Mouse (Mus musculus) heart, embryonic 11.5 days (tissue): ENCODE data around the gene Lcn2. TPM values are rescaled to one million over a fixed set of nuclear protein-coding genes. Genes with fewer than 3 reads are reported as not detected.
"Not testable (repeated sequence)": the region's sequence is repeated elsewhere in the genome, so short reads cannot be mapped to it uniquely, and the experiment has no call there.

ENCODE experiments used
- ATAC-seq: fragments of 200-750 bp; cut with Nextera tagmentation; replicated peaks from 2 replicates; pipeline ENCODE4 v1.8.0; 2017; ENCODE audit warnings: moderate library complexity; ENCODE audit not compliant: insufficient number of reproducible peaks, low FRiP score, low TSS enrichment
- H3K27ac ChIP-seq: fragments of 300-500 bp; sonication (generic); 2 replicates; pipeline ENCODE4 v1.5.1; 2014; ENCODE audit warnings: mild to moderate bottlenecking, low read depth, low read length
- H3K27me3 ChIP-seq: fragments of 300-500 bp; sonication (generic); 2 replicates; pipeline ENCODE4 v1.6.1; 2014; ENCODE audit warnings: mild to moderate bottlenecking, low read length, mixed read lengths; ENCODE audit not compliant: control insufficient read depth, insufficient read depth
- H3K36me3 ChIP-seq: fragments of 300-500 bp; sonication (generic); 2 replicates; pipeline ENCODE4 v1.6.1; 2014; ENCODE audit warnings: mild to moderate bottlenecking, low read length, moderate library complexity, mixed read lengths; ENCODE audit not compliant: control insufficient read depth, insufficient read depth
- H3K4me1 ChIP-seq: fragments of 300-500 bp; sonication (generic); 2 replicates; pipeline ENCODE4 v1.6.1; 2014; ENCODE audit warnings: low read length; ENCODE audit not compliant: control insufficient read depth, insufficient read depth
- H3K4me2 ChIP-seq: fragments of 300-500 bp; sonication (generic); 2 replicates; pipeline ENCODE4 v1.6.1; 2014; ENCODE audit warnings: mild to moderate bottlenecking, moderate library complexity
- H3K4me3 ChIP-seq: fragments of 300-500 bp; sonication (generic); 2 replicates; pipeline ENCODE4 v1.5.1; 2014; ENCODE audit warnings: low read depth, low read length
- H3K9ac ChIP-seq: fragments of 300-500 bp; sonication (generic); 2 replicates; pipeline ENCODE4 v1.6.1; 2014; ENCODE audit warnings: mild to moderate bottlenecking, low read depth, low read length, moderate library complexity
- H3K9me3 ChIP-seq: fragments of 300-500 bp; sonication (generic); replicated peaks from 2 replicates; pipeline ENCODE4 v1.6.1; 2016; ENCODE audit warnings: low read length; ENCODE audit not compliant: control insufficient read depth
- WGBS: fragments of 180-500 bp; shearing (Covaris S2); extraction: QIAGEN DNeasy Blood & Tissue Kit; methylation state at CpG from one replicate; pipeline ENCODE4 v1.1.7; 2014; ENCODE audit not compliant: insufficient replicate concordance; 5-methylcytosine and 5-hydroxymethylcytosine counted together
- polyA plus RNA-seq: library from polyadenylated mRNA; unstranded; fragments of >200 nt; fragmentation: Nextera tagmentation; extraction: Ambion mirVana; gene quantifications from 2 replicates; pipeline ENCODE4 v1.2.1, GENCODE M21; 2014

Lcn2 gene
- polyA plus RNA-seq, 1 experiment from 2014 or later = 1.1 TPM

DNA sequence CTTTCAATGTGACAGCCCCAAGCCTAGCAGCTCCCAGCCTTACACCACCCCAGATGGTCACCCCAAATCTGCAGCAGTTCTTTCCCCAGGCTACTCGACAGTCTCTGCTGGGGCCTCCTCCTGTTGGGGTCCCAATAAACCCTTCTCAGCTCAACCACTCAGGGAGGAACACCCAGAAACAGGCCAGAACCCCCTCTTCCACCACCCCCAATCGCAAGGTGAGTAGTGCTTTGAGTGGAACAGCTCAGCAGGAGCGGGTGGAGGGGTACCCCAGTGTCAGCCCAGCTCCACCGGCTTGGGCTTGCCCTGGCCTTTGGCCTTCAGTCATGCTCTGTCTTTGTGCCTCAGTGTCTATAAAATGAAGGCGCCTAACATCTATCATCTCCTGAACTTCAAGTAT, 20.7 kb downstream of the Lcn2 start:
- no peak overlapping the region for H3K4me2 ChIP-seq
- H3K4me3 ChIP-seq = no peak overlapping the region
- H3K4me1 ChIP-seq = peaks cover 6% of the 10 kb centered on the region; the same call in 1 of the 2 replicates
- ATAC-seq = no peak
- H3K9me3 ChIP-seq = no peaks in the 10 kb centered on the region
- no peak overlapping the region for H3K27ac ChIP-seq
- WGBS = 98% methylated on average over 5 of the region's 5 CpGs
- H3K9ac ChIP-seq = no peak overlapping the region
- H3K27me3 ChIP-seq = no peaks in the 10 kb centered on the region
- H3K36me3 ChIP-seq = peaks cover 36% of the 10 kb centered on the region

DNA sequence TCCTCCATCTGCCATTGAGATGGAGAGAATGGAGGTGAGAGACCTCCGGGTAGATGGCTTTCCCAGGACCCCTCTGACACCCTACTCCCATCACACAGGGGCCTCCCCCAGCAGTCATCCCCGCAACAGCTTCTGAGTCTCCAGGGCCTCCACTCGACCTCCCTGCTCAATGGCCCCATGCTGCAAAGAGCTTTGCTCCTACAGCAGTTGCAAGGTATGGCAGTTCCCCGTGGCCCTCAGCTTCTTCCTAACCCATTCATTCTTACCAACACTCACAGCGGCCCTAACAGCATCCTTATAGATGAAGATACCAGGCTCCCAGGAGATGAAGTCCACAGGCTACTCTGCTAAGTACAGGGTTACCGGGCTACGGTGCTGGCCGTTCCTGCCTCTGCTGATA, 23.9 kb downstream of the Lcn2 start:
- peaks cover 6% of the 10 kb centered on the region; the same call in 1 of the 2 replicates for H3K4me1 ChIP-seq
- H3K4me3 ChIP-seq = peak overlapping the region; percentile 87; the same call in 1 of the 2 replicates
- no peak overlapping the region for H3K27ac ChIP-seq
- WGBS = 73% methylated on average over 8 of the region's 8 CpGs
- no peaks in the 10 kb centered on the region for H3K27me3 ChIP-seq
- H3K9me3 ChIP-seq = no peaks in the 10 kb centered on the region
- no peak for ATAC-seq
- peaks cover 14% of the 10 kb centered on the region for H3K36me3 ChIP-seq
- peak overlapping the region; percentile 87 for H3K4me2 ChIP-seq
- no peak overlapping the region; the same call in 1 of the 2 replicates for H3K9ac ChIP-seq

- WGBS = 8% methylated on average over 19 of the region's 19 CpGs
- peaks cover 6% of the 10 kb centered on the region; the same call in 1 of the 2 replicates for H3K4me1 ChIP-seq
- peak overlapping the region; percentile 87 for H3K4me2 ChIP-seq
- H3K9me3 ChIP-seq = no peaks in the 10 kb centered on the region
- ATAC-seq = peak; percentile 26; the same call in 1 of the 2 replicates
- H3K4me3 ChIP-seq = peak overlapping the region; percentile 87
- no peaks in the 10 kb centered on the region for H3K27me3 ChIP-seq
- peak overlapping the region; percentile 92 for H3K27ac ChIP-seq
- peak overlapping the region; percentile 88 for H3K9ac ChIP-seq
- H3K36me3 ChIP-seq = peaks cover 13% of the 10 kb centered on the region
Observed at GRCm38 (mm10) chr2:32363376-32364106, 24.5 kb downstream of the Lcn2 start.

GRCm38 (mm10) chr2:32362817-32363340, 25.2 kb downstream of the Lcn2 start:
- Histone ChIP-seq H3K4me1 (peaks cover 6% of the 10 kb centered on the region; the same call in 1 of the 2 replicates), H3K27me3 (no peaks in the 10 kb centered on the region), H3K4me2 (peak overlapping the region; percentile 87), H3K9me3 (no peaks in the 10 kb centered on the region), H3K9ac (peak overlapping the region; percentile 88), H3K36me3 (peaks cover 9% of the 10 kb centered on the region), H3K4me3 (peak overlapping the region; percentile 87), H3K27ac (peak overlapping the region; percentile 92)
- under 1% methylated on average over 53 of the region's 53 CpGs for WGBS
- peak; percentile 72 for ATAC-seq

DNA sequence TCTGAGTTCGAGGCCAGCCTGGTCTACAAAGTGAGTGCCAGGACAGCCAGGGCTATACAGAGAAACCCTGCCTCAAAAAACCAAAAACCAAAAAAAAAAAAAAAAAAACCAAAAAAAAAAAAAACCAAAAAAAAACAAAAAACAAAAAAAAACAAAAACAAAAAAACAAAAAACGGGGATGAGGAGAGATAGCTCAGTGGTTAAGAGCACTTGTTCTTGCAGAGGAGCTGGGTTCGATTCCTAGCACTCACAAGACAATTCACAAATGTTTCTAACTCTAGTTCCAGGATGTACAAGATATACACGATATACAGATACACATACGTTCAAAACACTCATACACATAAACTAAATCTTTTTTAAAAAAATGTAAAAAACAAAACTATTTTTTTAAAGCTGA, 25.8 kb downstream of the Lcn2 start:
- Histone ChIP-seq H3K4me2 (peak overlapping the region; percentile 87), H3K9ac (peak overlapping the region; percentile 88; the same call in 1 of the 2 replicates), H3K4me3 (peak overlapping the region; percentile 87)
- not testable (repeated sequence) for H3K36me3 ChIP-seq, H3K27ac ChIP-seq, H3K9me3 ChIP-seq, H3K4me1 ChIP-seq, H3K27me3 ChIP-seq, ATAC-seq
- 37% methylated on average over 5 of the region's 5 CpGs for WGBS

DNA sequence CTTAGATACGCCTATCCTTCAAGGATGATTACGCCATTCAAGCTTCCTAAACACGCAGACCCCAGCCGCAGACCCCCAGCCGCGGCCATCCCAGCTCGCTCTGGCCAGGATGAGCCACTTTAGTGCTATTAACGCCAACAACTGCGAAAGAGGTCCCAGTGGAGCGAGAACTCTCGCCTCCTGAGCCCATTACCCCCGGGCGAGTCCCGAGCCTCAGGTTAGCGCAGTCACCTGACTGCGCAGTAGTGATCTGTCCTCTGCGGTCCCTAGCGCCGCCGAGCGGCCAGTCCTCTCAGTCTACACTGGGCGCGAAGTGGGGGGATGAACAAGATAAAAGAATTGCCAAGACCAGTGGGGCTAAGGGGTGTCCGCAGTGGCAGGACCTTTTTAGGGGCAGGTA, 26.6 kb downstream of the Lcn2 start:
- Histone ChIP-seq H3K4me2 (peak overlapping the region; percentile 79), H3K27me3 (no peaks in the 10 kb centered on the region), H3K27ac (no peak overlapping the region), H3K9ac (peak overlapping the region; percentile 44; the same call in 1 of the 2 replicates), H3K36me3 (peaks cover 2% of the 10 kb centered on the region; the same call in 1 of the 2 replicates), H3K9me3 (no peaks in the 10 kb centered on the region), H3K4me3 (peak overlapping the region; percentile 43), H3K4me1 (peaks cover 6% of the 10 kb centered on the region; the same call in 1 of the 2 replicates)
- peak; percentile 66 for ATAC-seq
- WGBS = 1% methylated on average over 24 of the region's 24 CpGs

DNA sequence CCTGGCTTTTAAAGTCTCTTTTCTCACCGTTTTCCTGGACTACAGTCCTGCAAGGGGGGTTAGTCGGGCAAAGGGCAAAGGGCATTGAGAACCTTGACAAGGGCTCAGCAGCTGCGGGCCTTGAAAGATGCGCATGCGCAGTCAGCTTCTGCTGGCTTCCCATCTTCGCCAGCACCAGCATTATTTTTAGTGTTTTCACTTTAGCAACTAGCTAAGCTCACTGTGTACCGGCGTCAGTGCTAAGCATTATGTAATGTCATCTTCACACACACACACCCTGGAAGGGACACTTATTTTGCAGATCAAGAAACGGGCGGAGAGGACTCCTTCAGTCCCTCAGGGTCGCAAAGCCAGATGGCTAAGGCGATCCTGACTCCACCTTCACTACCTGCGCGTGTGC, 27.3 kb downstream of the Lcn2 start:
- Histone ChIP-seq H3K9me3 (no peaks in the 10 kb centered on the region), H3K4me2 (peak overlapping the region; percentile 79), H3K36me3 (0 out of 2 replicates have a peak, but pooled peaks cover 2% of the 10 kb centered on the region), H3K27me3 (no peaks in the 10 kb centered on the region), H3K4me1 (peaks cover 6% of the 10 kb centered on the region; the same call in 1 of the 2 replicates), H3K27ac (no peak overlapping the region), H3K9ac (no peak overlapping the region), H3K4me3 (peak overlapping the region; percentile 43)
- ATAC-seq = 0 out of 2 replicates have a peak, but pooled peaks have one; percentile 13
- 8% methylated on average over 14 of the region's 14 CpGs for WGBS

- no peak overlapping the region for H3K9ac ChIP-seq
- 47% methylated on average over 10 of the region's 10 CpGs for WGBS
- ATAC-seq = no peak
- H3K27me3 ChIP-seq = no peaks in the 10 kb centered on the region
- H3K4me1 ChIP-seq = peaks cover 13% of the 10 kb centered on the region
- no peak overlapping the region for H3K27ac ChIP-seq
- no peaks in the 10 kb centered on the region for H3K9me3 ChIP-seq
- H3K36me3 ChIP-seq = no peaks in the 10 kb centered on the region
- H3K4me2 ChIP-seq = no peak overlapping the region
- H3K4me3 ChIP-seq = no peak overlapping the region
Observed at GRCm38 (mm10) chr2:32358381-32358780, 29.7 kb downstream of the Lcn2 start.
